Mouse (Mus musculus) forebrain, embryonic 16.5 days (tissue): ENCODE results near the gene Pkig. TPM values are rescaled to one million over a fixed set of nuclear protein-coding genes. Genes with fewer than 3 reads are reported as not detected.

Source experiments
- ATAC-seq: fragments of 200-750 bp; cut with Nextera tagmentation; 2 replicates; pipeline ENCODE4 v1.8.0; 2017; ENCODE audit warnings: mild to moderate bottlenecking, moderate library complexity
- H3K27ac ChIP-seq: fragments of 300-500 bp; sonication (generic); 2 replicates; pipeline ENCODE4 v1.5.1; 2014; ENCODE audit warnings: low read length, control low read depth
- H3K27me3 ChIP-seq: fragments of 300-500 bp; sonication (generic); replicated peaks from 2 replicates; pipeline ENCODE4 v1.6.1; 2014; ENCODE audit warnings: low read length; ENCODE audit not compliant: control insufficient read depth, insufficient read depth
- H3K36me3 ChIP-seq: fragments of 300-500 bp; sonication (generic); 2 replicates; pipeline ENCODE4 v1.6.1; 2014; ENCODE audit not compliant: control insufficient read depth, insufficient read depth
- H3K4me1 ChIP-seq: fragments of 300-500 bp; sonication (generic); replicated peaks from 2 replicates; pipeline ENCODE4 v1.6.1; 2014; ENCODE audit warnings: low read length; ENCODE audit not compliant: control insufficient read depth, insufficient read depth
- H3K4me2 ChIP-seq: fragments of 300-500 bp; sonication (generic); 2 replicates; pipeline ENCODE4 v1.6.1; 2014; ENCODE audit warnings: mild to moderate bottlenecking, low read length, control low read depth
- H3K4me3 ChIP-seq: fragments of 300-500 bp; sonication (generic); replicated peaks from 2 replicates; pipeline ENCODE4 v1.5.1; 2014; ENCODE audit warnings: mild to moderate bottlenecking, low read length, control low read depth
- H3K9ac ChIP-seq: fragments of 300-500 bp; sonication (generic); replicated peaks from 2 replicates; pipeline ENCODE4 v1.6.1; 2014; ENCODE audit warnings: low read depth, low read length, control low read depth
- H3K9me3 ChIP-seq: fragments of 300-500 bp; sonication (generic); 2 replicates; pipeline ENCODE4 v1.6.1; 2016; ENCODE audit warnings: low read length; ENCODE audit not compliant: control insufficient read depth
- WGBS: fragments of 180-500 bp; shearing (Covaris S2); extraction: QIAGEN DNeasy Blood & Tissue Kit; methylation state at CpG from one replicate; pipeline ENCODE4 v1.1.7; 2014; 5-methylcytosine and 5-hydroxymethylcytosine counted together
- polyA plus RNA-seq: library from polyadenylated mRNA; unstranded; fragments of >200 nt; fragmentation: Nextera tagmentation; extraction: Ambion mirVana; gene quantifications from 2 replicates; pipeline ENCODE4 v1.2.1, GENCODE M21; 2015

Gene Pkig
- polyA plus RNA-seq, 1 experiment from 2014 or later: 153 TPM

- no peak for ATAC-seq
- H3K9me3 ChIP-seq: no peaks in the 10 kb centered on the region
- no peaks in the 10 kb centered on the region for H3K27me3 ChIP-seq
- H3K36me3 ChIP-seq: no peaks in the 10 kb centered on the region
- H3K4me3 ChIP-seq: no peak overlapping the region
- no peak overlapping the region for H3K4me2 ChIP-seq
- WGBS: 97% methylated on average over 1 of the region's 1 CpGs
- H3K4me1 ChIP-seq: no peaks in the 10 kb centered on the region
- H3K27ac ChIP-seq: no peak overlapping the region
- no peak overlapping the region for H3K9ac ChIP-seq
These were observed 108.7 kb downstream of the Pkig start for GRCm38 (mm10) chr2:163766890-163767289.

GRCm38 (mm10) chr2:163770731-163771130, 112.5 kb downstream of the Pkig start:
- Histone ChIP-seq H3K4me3 (no peak overlapping the region), H3K4me2 (no peak overlapping the region), H3K36me3 (no peaks in the 10 kb centered on the region), H3K4me1 (no peaks in the 10 kb centered on the region), H3K27me3 (no peaks in the 10 kb centered on the region), H3K9ac (no peak overlapping the region), H3K9me3 (no peaks in the 10 kb centered on the region), H3K27ac (no peak overlapping the region)
- ATAC-seq: no peak
- WGBS: 83% methylated on average over 8 of the region's 8 CpGs

Other genes starting within 250 kb of the Pkig start
- gene Oser1, start 233.7 kb upstream of the Pkig start, polyA plus RNA-seq: 77.3 and 77.4 TPM in 2 replicates
- gene Gdap1l1, start 219.9 kb upstream of the Pkig start, polyA plus RNA-seq: 103 and 124 TPM in 2 replicates
- gene Fitm2, start 185.8 kb upstream of the Pkig start, polyA plus RNA-seq: 13.0 and 15.4 TPM in 2 replicates
- gene R3hdml, start 166.1 kb upstream of the Pkig start, polyA plus RNA-seq: not detected in 2 replicates
- 0.08 TPM in 1 of 2 replicates, not detected in the other for gene Hnf4a, start 151.6 kb upstream of the Pkig start, polyA plus RNA-seq
- gene Ttpal, start 56.1 kb upstream of the Pkig start, polyA plus RNA-seq: 44.1 and 46.4 TPM in 2 replicates
- 31.4 and 34.3 TPM in 2 replicates for gene Serinc3, start 13.3 kb upstream of the Pkig start, polyA plus RNA-seq
- gene Ada, start 91.9 kb downstream of the Pkig start, polyA plus RNA-seq: 4.5 and 5.2 TPM in 2 replicates
- gene Ccn5, start 162.5 kb downstream of the Pkig start, polyA plus RNA-seq: 0.15 and 0.27 TPM in 2 replicates
- gene Kcnk15, start 195.3 kb downstream of the Pkig start, polyA plus RNA-seq: not detected in 2 replicates